Mouse (Mus musculus): ENCODE measurements around the gene Cryga. TPM values are rescaled to one million over a fixed set of nuclear protein-coding genes. Genes with fewer than 3 reads are reported as not detected.

Gene Cryga
- polyA plus RNA-seq, 1 experiment from 2014 or later, result not detected

- Histone ChIP-seq H3K4me2 (no peak within 1 kb of the TSS), H3K27ac (replicated peaks) (no peak within 1 kb of the TSS), H3K27me3 (replicated peaks) (no peaks in the 10 kb centered on the region), H3K9ac (no peak within 1 kb of the TSS), H3K4me1 (0 out of 2 replicates have a peak, but pooled peaks cover 2% of the 10 kb centered on the region), H3K4me3 (no peak within 1 kb of the TSS), H3K9me3 (no peaks in the 10 kb centered on the region), H3K36me3 (no peaks in the 10 kb centered on the region)
- WGBS, result 58% methylated on average over 1 of the region's 1 CpGs
- ATAC-seq (ENCODE audit: extremely low read depth, insufficient number of reproducible peaks, low FRiP score, low TSS enrichment), result no peak
Measured at GRCm38 (mm10) chr1:65119438-65119837, 16.3 kb upstream of the Cryga start, which contains the start of gene Gm28845. Gm28845 (minus strand) TSS chr1:65119558.

- H3K4me2 ChIP-seq, result no peak overlapping the region
Measured at GRCm38 (mm10) chr1:65118150-65118913, 15.2 kb upstream of the Cryga start.

GRCm38 (mm10) chr1:65113536-65114172 lies 10.5 kb upstream of the Cryga start:
- H3K36me3 ChIP-seq, result no peaks in the 10 kb centered on the region
- no peaks in the 10 kb centered on the region for H3K9me3 ChIP-seq
- H3K27ac ChIP-seq (replicated peaks), result no peak overlapping the region
- H3K4me2 ChIP-seq, result no peak overlapping the region
- WGBS, result 75% methylated on average over 5 of the region's 5 CpGs
- no peaks in the 10 kb centered on the region for H3K4me1 ChIP-seq
- H3K9ac ChIP-seq, result no peak overlapping the region
- no peak overlapping the region for H3K4me3 ChIP-seq
- no peak for ATAC-seq (ENCODE audit: extremely low read depth, insufficient number of reproducible peaks, low FRiP score, low TSS enrichment)
- H3K27me3 ChIP-seq (replicated peaks), result no peaks in the 10 kb centered on the region

More at GRCm38 (mm10) chr1:65118150-65118913, 15.2 kb upstream of the Cryga start:
- 61% methylated on average over 8 of the region's 8 CpGs for WGBS
- H3K36me3 ChIP-seq, result no peaks in the 10 kb centered on the region
- no peak for ATAC-seq (ENCODE audit: extremely low read depth, insufficient number of reproducible peaks, low FRiP score, low TSS enrichment)
- H3K4me1 ChIP-seq, result 0 out of 2 replicates have a peak, but pooled peaks cover 2% of the 10 kb centered on the region
- H3K9me3 ChIP-seq, result no peaks in the 10 kb centered on the region
- H3K27me3 ChIP-seq (replicated peaks), result no peaks in the 10 kb centered on the region
- no peak overlapping the region for H3K27ac ChIP-seq (replicated peaks)
- H3K9ac ChIP-seq, result no peak overlapping the region
- H3K4me3 ChIP-seq, result no peak overlapping the region

GRCm38 (mm10) chr1:65112807-65113196 lies 9.6 kb upstream of the Cryga start:
- H3K9ac ChIP-seq, result peak overlapping the region; percentile 56
- peak overlapping the region; percentile 57 for H3K4me2 ChIP-seq
- peak overlapping the region; percentile 33 for H3K4me3 ChIP-seq
- no peaks in the 10 kb centered on the region for H3K36me3 ChIP-seq
- no peaks in the 10 kb centered on the region for H3K4me1 ChIP-seq
- no peaks in the 10 kb centered on the region for H3K9me3 ChIP-seq
- 0 out of 2 replicates have a peak overlapping the region, but pooled peaks have one; percentile 12 for H3K27ac ChIP-seq (replicated peaks)
- WGBS, result 42% methylated on average over 14 of the region's 14 CpGs
- no peaks in the 10 kb centered on the region for H3K27me3 ChIP-seq (replicated peaks)
- no peak for ATAC-seq (ENCODE audit: extremely low read depth, insufficient number of reproducible peaks, low FRiP score, low TSS enrichment)

- Histone ChIP-seq H3K4me2 (peak overlapping the region; percentile 57), H3K4me3 (peak overlapping the region; percentile 33), H3K9me3 (no peaks in the 10 kb centered on the region), H3K27me3 (replicated peaks) (no peaks in the 10 kb centered on the region), H3K9ac (peak overlapping the region; percentile 56; the same call in 1 of the 2 replicates), H3K36me3 (no peaks in the 10 kb centered on the region), H3K4me1 (no peaks in the 10 kb centered on the region), H3K27ac (replicated peaks) (no peak overlapping the region)
- WGBS, result 12% methylated on average over 8 of the region's 8 CpGs
- ATAC-seq (ENCODE audit: extremely low read depth, insufficient number of reproducible peaks, low FRiP score, low TSS enrichment), result no peak
Measured at GRCm38 (mm10) chr1:65112031-65112806, 9.0 kb upstream of the Cryga start.

- Histone ChIP-seq H3K4me2 (peak overlapping the region; percentile 15; the same call in 1 of the 2 replicates), H3K9ac (no peak overlapping the region), H3K9me3 (no peaks in the 10 kb centered on the region), H3K27me3 (replicated peaks) (no peaks in the 10 kb centered on the region), H3K4me3 (no peak overlapping the region), H3K36me3 (no peaks in the 10 kb centered on the region), H3K4me1 (no peaks in the 10 kb centered on the region), H3K27ac (replicated peaks) (no peak overlapping the region)
- WGBS, result 63% methylated on average over 25 of the region's 25 CpGs
- no peak for ATAC-seq (ENCODE audit: extremely low read depth, insufficient number of reproducible peaks, low FRiP score, low TSS enrichment)
Measured at GRCm38 (mm10) chr1:65109756-65110435, 6.7 kb upstream of the Cryga start.

- 82% methylated on average over 8 of the region's 8 CpGs for WGBS
- H3K27me3 ChIP-seq (replicated peaks), result no peaks in the 10 kb centered on the region
- no peak for ATAC-seq (ENCODE audit: extremely low read depth, insufficient number of reproducible peaks, low FRiP score, low TSS enrichment)
Measured at GRCm38 (mm10) chr1:65109196-65109595, 6.0 kb upstream of the Cryga start.

GRCm38 (mm10) chr1:65107654-65108279 lies 4.6 kb upstream of the Cryga start:
- ATAC-seq (ENCODE audit: extremely low read depth, insufficient number of reproducible peaks, low FRiP score, low TSS enrichment), result no peak
- 84% methylated on average over 10 of the region's 10 CpGs for WGBS
- no peak overlapping the region for H3K4me3 ChIP-seq
- H3K4me2 ChIP-seq, result no peak overlapping the region
- no peak overlapping the region for H3K27ac ChIP-seq (replicated peaks)
- H3K27me3 ChIP-seq (replicated peaks), result no peaks in the 10 kb centered on the region
- no peaks in the 10 kb centered on the region for H3K4me1 ChIP-seq
- H3K9me3 ChIP-seq, result no peaks in the 10 kb centered on the region
- no peaks in the 10 kb centered on the region for H3K36me3 ChIP-seq
- H3K9ac ChIP-seq, result no peak overlapping the region

More at GRCm38 (mm10) chr1:65109196-65109595, 6.0 kb upstream of the Cryga start:
- Histone ChIP-seq H3K36me3 (no peaks in the 10 kb centered on the region), H3K4me2 (no peak overlapping the region), H3K9ac (no peak overlapping the region), H3K4me1 (no peaks in the 10 kb centered on the region), H3K27ac (replicated peaks) (no peak overlapping the region), H3K4me3 (no peak overlapping the region), H3K9me3 (no peaks in the 10 kb centered on the region)

GRCm38 (mm10) chr1:65096953-65097352 lies 6.2 kb downstream of the Cryga start:
- Histone ChIP-seq H3K27me3 (replicated peaks) (no peaks in the 10 kb centered on the region), H3K27ac (replicated peaks) (no peak overlapping the region), H3K36me3 (no peaks in the 10 kb centered on the region), H3K9me3 (no peaks in the 10 kb centered on the region), H3K4me2 (no peak overlapping the region), H3K4me3 (no peak overlapping the region), H3K4me1 (no peaks in the 10 kb centered on the region), H3K9ac (no peak overlapping the region)
- ATAC-seq (ENCODE audit: extremely low read depth, insufficient number of reproducible peaks, low FRiP score, low TSS enrichment), result no peak
- 77% methylated on average over 3 of the region's 3 CpGs for WGBS

GRCm38 (mm10) chr1:65091566-65091965 lies 11.6 kb downstream of the Cryga start:
- Histone ChIP-seq H3K27me3 (replicated peaks) (no peaks in the 10 kb centered on the region), H3K4me3 (no peak overlapping the region), H3K27ac (replicated peaks) (no peak overlapping the region), H3K9me3 (no peaks in the 10 kb centered on the region), H3K36me3 (no peaks in the 10 kb centered on the region), H3K9ac (no peak overlapping the region), H3K4me1 (no peaks in the 10 kb centered on the region), H3K4me2 (no peak overlapping the region)
- 83% methylated on average over 3 of the region's 3 CpGs for WGBS
- ATAC-seq (ENCODE audit: extremely low read depth, insufficient number of reproducible peaks, low FRiP score, low TSS enrichment), result no peak
